Mouse (Mus musculus) G1E (cell line): ENCODE results near the gene Slc5a4a. TPM values are rescaled to one million over a fixed set of nuclear protein-coding genes. Genes with fewer than 3 reads are reported as not detected.

Experiments used
- ATAC-seq: 2 replicates; pipeline ENCODE4 v1.8.0; 2016; ENCODE audit warnings: mild to moderate bottlenecking; ENCODE audit not compliant: insufficient number of reproducible peaks, poor library complexity, low FRiP score, severe bottlenecking; ENCODE audit errors: extremely low read depth
- DNase-seq: peaks from one replicate; pipeline ENCODE4 v3.0.0; 2012; ENCODE audit warnings: low spot score
- H3K27me3 ChIP-seq: 2 replicates; pipeline ENCODE4 v1.6.1; 2012; ENCODE audit warnings: mild to moderate bottlenecking, low read length, inconsistent platforms; ENCODE audit not compliant: insufficient read depth
- H3K36me3 ChIP-seq: replicated peaks from 2 replicates; pipeline ENCODE3; 2012; ENCODE audit warnings: mild to moderate bottlenecking, inconsistent platforms
- H3K4me1 ChIP-seq: 2 replicates; pipeline ENCODE4 v1.6.1; 2012; ENCODE audit warnings: low read depth, low read length, inconsistent platforms, mixed read lengths; ENCODE audit not compliant: insufficient read depth
- H3K4me3 ChIP-seq: 2 replicates; pipeline ENCODE4 v1.5.1; 2012; ENCODE audit warnings: low read depth, mild to moderate bottlenecking, inconsistent platforms, low read length, moderate library complexity, mixed read lengths
- H3K9me3 ChIP-seq: replicated peaks from 2 replicates; pipeline ENCODE4 v1.6.1; 2012; ENCODE audit warnings: inconsistent platforms
- CTCF ChIP-seq: IDR thresholded peaks from 2 replicates; pipeline ENCODE4 v1.5.1; 2012; ENCODE audit warnings: low read depth, low read length, inconsistent platforms, mixed read lengths
- GATA1 ChIP-seq: IDR thresholded peaks from 2 replicates; pipeline ENCODE4 v1.6.1; 2012; ENCODE audit warnings: borderline replicate concordance, low read length, inconsistent platforms, mixed read lengths
- GATA2 ChIP-seq: IDR thresholded peaks from 2 replicates; pipeline ENCODE4 v1.6.1; 2012; ENCODE audit warnings: low read depth, low read length, inconsistent platforms, borderline replicate concordance
- POLR2AphosphoS5 ChIP-seq: IDR thresholded peaks from 2 replicates; pipeline ENCODE4 v1.6.1; 2012; ENCODE audit warnings: low read depth, low read length, inconsistent platforms; ENCODE audit not compliant: insufficient replicate concordance
- TAL1 ChIP-seq: conservative IDR thresholded peaks from 2 replicates; pipeline ENCODE4 v1.6.1; 2012; ENCODE audit warnings: low read depth, low read length, inconsistent platforms, mixed read lengths
- polyA plus RNA-seq: library from polyadenylated mRNA; stranded (reverse); fragments of >175 nt; gene quantifications from 2 replicates; pipeline ENCODE4 v1.2.3, GENCODE M21; 2012
- total RNA-seq, 2 experiments: library from RNA; stranded (forward) in 1 of 2; stranded (reverse) in 1 of 2; fragments of 200-1000 nt in 1 of 2; fragments of >200 nt in 1 of 2; fragmentation: Nextera tagmentation in 1 of 2; gene quantifications; 2 replicates each; pipeline ENCODE4 v1.2.3; 2014 to 2017

The Slc5a4a gene
- total and polyA plus RNA-seq, 3 experiments: not detected

- no peaks in the 10 kb centered on the region for H3K36me3 ChIP-seq
- no peaks in the 10 kb centered on the region for H3K27me3 ChIP-seq
- ATAC-seq: no peak
- H3K9me3 ChIP-seq: no peaks in the 10 kb centered on the region
- no peak overlapping the region for H3K4me3 ChIP-seq
- H3K4me1 ChIP-seq: no peaks in the 10 kb centered on the region
- no peak for TF ChIP-seq GATA2
- no peak for TF ChIP-seq GATA1
- no peak for TF ChIP-seq TAL1
- TF ChIP-seq POLR2AphosphoS5: no peak
- TF ChIP-seq CTCF: no peak
- no peak for DNase-seq
Observed at GRCm38 (mm10) chr10:76132506-76132905, 14.7 kb upstream of the Slc5a4a start.

DNA sequence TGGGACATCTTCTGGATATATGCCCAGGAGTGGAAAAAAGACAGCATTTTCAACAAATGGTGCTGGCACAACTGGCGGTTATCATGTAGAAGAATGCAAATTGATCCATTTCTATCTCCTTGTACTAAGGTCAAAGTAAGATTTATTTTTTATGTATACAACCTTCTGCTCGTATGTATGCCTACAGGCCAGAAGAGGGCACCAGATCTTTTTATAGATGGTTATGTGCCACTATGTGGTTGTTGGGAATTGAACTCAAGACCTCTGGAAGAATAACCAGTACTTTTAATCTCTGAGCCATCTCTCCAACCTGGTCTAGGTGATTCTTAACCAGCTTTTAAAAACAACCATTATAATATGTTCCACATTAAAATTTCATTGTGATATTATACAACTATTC is 10.9 kb upstream of the Slc5a4a start:
- no peak overlapping the region for H3K4me3 ChIP-seq
- no peaks in the 10 kb centered on the region for H3K27me3 ChIP-seq
- ATAC-seq (no peak), DNase-seq (no peak)
- no peaks in the 10 kb centered on the region for H3K9me3 ChIP-seq
- no peaks in the 10 kb centered on the region for H3K4me1 ChIP-seq
- TF ChIP-seq GATA1 (no peak), GATA2 (no peak), TAL1 (no peak), CTCF (no peak)
- no peaks in the 10 kb centered on the region for H3K36me3 ChIP-seq

- no peaks in the 10 kb centered on the region for H3K9me3 ChIP-seq
- DNase-seq: no peak
- TF ChIP-seq POLR2AphosphoS5 (no peak), TAL1 (no peak), GATA1 (no peak), CTCF (no peak), GATA2 (no peak)
Observed at GRCm38 (mm10) chr10:76146846-76147245, 405 bp upstream of the Slc5a4a start.

GRCm38 (mm10) chr10:76155911-76156310 is 8.7 kb downstream of the Slc5a4a start:
- no peak overlapping the region for H3K4me3 ChIP-seq
- no peaks in the 10 kb centered on the region for H3K36me3 ChIP-seq
- no peaks in the 10 kb centered on the region for H3K4me1 ChIP-seq
- no peak for ATAC-seq
- H3K9me3 ChIP-seq: no peaks in the 10 kb centered on the region
- peaks cover 3% of the 10 kb centered on the region; the same call in 1 of the 2 replicates for H3K27me3 ChIP-seq
- TF ChIP-seq GATA2: no peak
- TF ChIP-seq CTCF: no peak
- TF ChIP-seq POLR2AphosphoS5: no peak
- DNase-seq: no peak

More at GRCm38 (mm10) chr10:76146846-76147245, 405 bp upstream of the Slc5a4a start:
- no peaks in the 10 kb centered on the region for H3K4me1 ChIP-seq
- no peaks in the 10 kb centered on the region for H3K36me3 ChIP-seq
- H3K27me3 ChIP-seq: no peaks in the 10 kb centered on the region
- ATAC-seq: no peak
- no peak overlapping the region for H3K4me3 ChIP-seq

- TF ChIP-seq GATA1 (no peak), TAL1 (no peak), GATA2 (no peak), POLR2AphosphoS5 (no peak), CTCF (no peak)
- no peak for ATAC-seq
Observed at GRCm38 (mm10) chr10:76157528-76157927, 10.3 kb downstream of the Slc5a4a start.

GRCm38 (mm10) chr10:76158009-76158408 is 10.8 kb downstream of the Slc5a4a start:
- Histone ChIP-seq H3K4me3 (no peak overlapping the region), H3K27me3 (peaks cover 3% of the 10 kb centered on the region; the same call in 1 of the 2 replicates), H3K4me1 (no peaks in the 10 kb centered on the region), H3K36me3 (no peaks in the 10 kb centered on the region), H3K9me3 (no peaks in the 10 kb centered on the region)
- ATAC-seq (no peak), DNase-seq (no peak)
- TF ChIP-seq GATA2 (no peak), CTCF (no peak), TAL1 (no peak), GATA1 (no peak)

More at GRCm38 (mm10) chr10:76157528-76157927, 10.3 kb downstream of the Slc5a4a start:
- no peaks in the 10 kb centered on the region for H3K4me1 ChIP-seq
- peaks cover 3% of the 10 kb centered on the region; the same call in 1 of the 2 replicates for H3K27me3 ChIP-seq
- H3K9me3 ChIP-seq: no peaks in the 10 kb centered on the region
- no peak for DNase-seq
- no peaks in the 10 kb centered on the region for H3K36me3 ChIP-seq
- no peak overlapping the region for H3K4me3 ChIP-seq

GRCm38 (mm10) chr10:76174899-76175298 is 27.6 kb downstream of the Slc5a4a start:
- peaks cover 5% of the 10 kb centered on the region for H3K27me3 ChIP-seq
- H3K4me3 ChIP-seq: no peak overlapping the region
- H3K9me3 ChIP-seq: no peaks in the 10 kb centered on the region
- no peaks in the 10 kb centered on the region for H3K36me3 ChIP-seq
- TF ChIP-seq GATA1 (no peak), POLR2AphosphoS5 (no peak), GATA2 (no peak), CTCF (no peak), TAL1 (no peak)
- DNase-seq (no peak), ATAC-seq (no peak)
- no peaks in the 10 kb centered on the region for H3K4me1 ChIP-seq
